Mouse (Mus musculus) spleen, postnatal 0 days (tissue): Measurements from ENCODE around the gene P2ry1. TPM values are rescaled to one million over a fixed set of nuclear protein-coding genes. Genes with fewer than 3 reads are reported as not detected.

ENCODE experiments used
- polyA plus RNA-seq: library from polyadenylated mRNA; unstranded; fragments of >200 nt; fragmentation: Nextera tagmentation; extraction: Ambion mirVana; gene quantifications from 2 replicates; pipeline ENCODE4 v1.2.1, GENCODE M21; 2015

The P2ry1 gene
- 4.5 and 5.0 TPM in 2 replicates for polyA plus RNA-seq

GRCm38 (mm10) chr3:61002587-61003501, at the start of gene P2ry1:
TSS of gene P2ry1 (plus strand) at chr3:61002795.

